Mouse (Mus musculus) liver, postnatal 0 days (tissue): ENCODE results near the gene Rbbp8nl. TPM values are rescaled to one million over a fixed set of nuclear protein-coding genes. Genes with fewer than 3 reads are reported as not detected.
A peak's percentile ranks its signal among the peaks of the same experiment; 100 is the strongest.

Experiments
- ATAC-seq: fragments of 200-750 bp; cut with Nextera tagmentation; 2 replicates; pipeline ENCODE4 v1.8.0; 2017; ENCODE audit warnings: mild to moderate bottlenecking, moderate library complexity
- DNase-seq: peaks from one replicate; pipeline ENCODE4 v3.0.0-alpha.2; 2016
- H3K27ac ChIP-seq: fragments of 300-500 bp; sonication (generic); 2 replicates; pipeline ENCODE4 v1.5.1; 2014; ENCODE audit warnings: antibody characterized with exemption, moderate library complexity, mild to moderate bottlenecking, low read depth
- H3K27me3 ChIP-seq: fragments of 300-500 bp; sonication (generic); 2 replicates; pipeline ENCODE4 v1.6.1; 2014; ENCODE audit warnings: low read length, control low read depth, mixed read lengths; ENCODE audit not compliant: insufficient read depth
- H3K36me3 ChIP-seq: fragments of 300-500 bp; sonication (generic); replicated peaks from 2 replicates; pipeline ENCODE4 v1.6.1; 2014; ENCODE audit warnings: mild to moderate bottlenecking, control low read depth, low read length, moderate library complexity, mixed read lengths; ENCODE audit not compliant: insufficient read depth
- H3K4me1 ChIP-seq: fragments of 300-500 bp; sonication (generic); 2 replicates; pipeline ENCODE4 v1.6.1; 2014; ENCODE audit warnings: antibody characterized with exemption, mild to moderate bottlenecking, control low read depth; ENCODE audit not compliant: insufficient read depth
- H3K4me2 ChIP-seq: fragments of 300-500 bp; sonication (generic); 2 replicates; pipeline ENCODE4 v1.6.1; 2014; ENCODE audit warnings: low read depth, mild to moderate bottlenecking, low read length, moderate library complexity, mixed read lengths
- H3K4me3 ChIP-seq: fragments of 300-500 bp; sonication (generic); 2 replicates; pipeline ENCODE4 v1.5.1; 2014; ENCODE audit warnings: low read depth, low read length
- H3K9ac ChIP-seq: fragments of 300-500 bp; sonication (generic); replicated peaks from 2 replicates; pipeline ENCODE4 v1.6.1; 2014; ENCODE audit warnings: mild to moderate bottlenecking, moderate library complexity
- H3K9me3 ChIP-seq: fragments of 300-500 bp; sonication (generic); 2 replicates; pipeline ENCODE4 v1.6.1; 2016; ENCODE audit warnings: mild to moderate bottlenecking, control low read depth, low read length, mixed read lengths
- CTCF ChIP-seq: sonication (generic); IDR thresholded peaks from 2 replicates; pipeline ENCODE4 v1.5.1; 2016; ENCODE audit warnings: antibody characterized with exemption, low read depth
- EP300 ChIP-seq: IDR thresholded peaks from 2 replicates; pipeline ENCODE4 v1.6.1; 2016; ENCODE audit warnings: antibody characterized with exemption, low read depth, mild to moderate bottlenecking
- WGBS: fragments of 180-500 bp; shearing (Covaris S2); extraction: QIAGEN DNeasy Blood & Tissue Kit; methylation state at CpG from one replicate; pipeline ENCODE4 v1.1.7; 2014; ENCODE audit not compliant: insufficient replicate concordance; 5-methylcytosine and 5-hydroxymethylcytosine counted together
- polyA plus RNA-seq: library from polyadenylated mRNA; unstranded; fragments of >200 nt; fragmentation: Nextera tagmentation; extraction: Ambion mirVana; gene quantifications from 2 replicates; pipeline ENCODE4 v1.2.1, GENCODE M21; 2015

Rbbp8nl gene
- polyA plus RNA-seq, 1 experiment from 2014 or later: not detected

DNA sequence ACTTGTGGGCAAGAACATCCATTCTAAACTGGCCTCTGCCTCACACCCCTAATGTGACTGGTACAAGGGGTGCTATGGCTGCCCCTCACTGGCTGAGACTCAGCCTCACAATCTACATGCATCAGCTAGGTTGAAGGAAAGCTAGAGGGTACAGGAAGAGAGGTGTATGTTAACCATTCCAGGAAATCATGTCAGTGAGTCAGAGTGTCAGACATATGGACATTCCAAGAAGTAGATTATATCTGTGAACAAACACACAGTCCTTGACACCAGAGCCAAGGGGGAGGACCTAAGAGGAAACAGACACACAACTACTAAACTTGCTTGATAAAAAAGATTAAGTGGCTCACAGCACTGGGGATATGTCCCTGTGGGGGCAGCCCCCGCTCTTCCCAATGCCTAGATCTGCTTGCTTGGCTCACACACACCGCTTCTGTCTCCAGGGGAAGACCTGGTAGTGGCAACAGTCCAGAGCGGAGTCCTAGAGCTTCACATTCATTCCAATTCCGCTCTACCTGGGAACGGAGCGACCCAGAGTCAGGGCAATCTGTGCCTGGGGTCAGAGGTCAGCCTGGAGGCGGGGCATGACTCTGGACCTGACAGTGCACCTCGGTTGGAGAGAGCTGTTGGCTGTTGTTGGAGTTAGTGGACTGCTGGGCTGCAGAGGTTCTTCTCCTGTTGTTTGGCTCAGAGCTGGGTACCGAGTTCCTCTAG is 40.6 kb downstream of the Rbbp8nl start:
- Histone ChIP-seq H3K36me3 (no peaks in the 10 kb centered on the region), H3K9me3 (no peaks in the 10 kb centered on the region), H3K27me3 (no peaks in the 10 kb centered on the region), H3K4me2 (no peak overlapping the region), H3K27ac (no peak overlapping the region), H3K4me3 (no peak overlapping the region), H3K4me1 (peaks cover 4% of the 10 kb centered on the region; the same call in 1 of the 2 replicates), H3K9ac (no peak overlapping the region)
- 61% methylated on average over 9 of the region's 9 CpGs for WGBS
- DNase-seq: peak; percentile 49
- TF ChIP-seq CTCF (no peak), EP300 (no peak)
- peak; percentile 60 for ATAC-seq

DNA sequence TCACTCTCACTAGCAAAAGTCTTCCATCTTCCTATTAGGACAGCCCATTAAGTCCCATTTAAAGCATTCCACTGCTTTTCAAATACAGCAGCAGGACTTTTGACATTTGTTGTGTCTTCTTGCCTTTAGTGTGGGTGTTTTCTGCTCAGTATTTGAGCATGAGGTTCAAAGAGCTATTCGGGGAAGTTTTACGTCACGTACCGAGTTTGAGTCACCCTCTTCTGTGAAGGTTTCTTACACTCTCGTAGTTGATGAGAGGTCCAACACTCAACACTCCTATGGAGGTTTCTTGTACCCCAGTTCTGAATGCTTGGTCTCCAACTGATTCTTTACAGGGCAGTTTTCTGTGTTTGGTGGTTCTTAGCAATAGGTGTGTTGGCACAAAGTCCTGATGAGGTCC is 41.8 kb downstream of the Rbbp8nl start:
- no peak for TF ChIP-seq EP300
- no peak for TF ChIP-seq CTCF
- H3K4me3 ChIP-seq: no peak overlapping the region
- no peak for ATAC-seq
- H3K9ac ChIP-seq: no peak overlapping the region
- H3K27ac ChIP-seq: no peak overlapping the region
- H3K27me3 ChIP-seq: no peaks in the 10 kb centered on the region
- H3K4me1 ChIP-seq: peaks cover 4% of the 10 kb centered on the region; the same call in 1 of the 2 replicates
- no peak for DNase-seq
- H3K4me2 ChIP-seq: no peak overlapping the region
- no peaks in the 10 kb centered on the region for H3K9me3 ChIP-seq
- WGBS: 82% methylated on average over 5 of the region's 5 CpGs
- H3K36me3 ChIP-seq: no peaks in the 10 kb centered on the region

DNA sequence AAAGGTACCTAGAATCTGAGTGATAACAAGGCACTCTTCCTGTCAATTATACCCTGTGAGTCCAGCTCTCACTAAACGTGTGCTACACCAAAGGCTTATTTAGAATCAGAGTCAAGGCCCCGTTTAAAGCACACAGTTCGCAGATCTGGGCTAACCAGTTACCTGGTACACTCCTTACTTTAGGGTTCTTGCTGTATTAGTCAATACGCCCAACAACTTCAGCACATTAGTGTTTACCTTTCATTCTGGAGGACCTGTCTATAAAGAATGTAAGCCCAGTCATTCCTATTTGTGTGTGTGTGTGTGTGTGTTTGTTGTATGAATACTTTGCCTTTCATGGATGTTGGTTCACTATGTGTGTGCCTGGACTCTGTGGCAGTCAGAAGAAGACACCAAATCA is 46.6 kb downstream of the Rbbp8nl start:
- Histone ChIP-seq H3K27ac (no peak overlapping the region), H3K27me3 (no peaks in the 10 kb centered on the region), H3K9me3 (no peaks in the 10 kb centered on the region; the same call in 1 of the 2 replicates), H3K9ac (no peak overlapping the region), H3K4me3 (no peak overlapping the region), H3K36me3 (no peaks in the 10 kb centered on the region), H3K4me1 (0 out of 2 replicates have a peak, but pooled peaks cover 2% of the 10 kb centered on the region), H3K4me2 (no peak overlapping the region)
- ATAC-seq (no peak), DNase-seq (no peak)
- WGBS: 75% methylated on average over 4 of the region's 4 CpGs
- TF ChIP-seq EP300: no peak
- TF ChIP-seq CTCF: no peak

DNA sequence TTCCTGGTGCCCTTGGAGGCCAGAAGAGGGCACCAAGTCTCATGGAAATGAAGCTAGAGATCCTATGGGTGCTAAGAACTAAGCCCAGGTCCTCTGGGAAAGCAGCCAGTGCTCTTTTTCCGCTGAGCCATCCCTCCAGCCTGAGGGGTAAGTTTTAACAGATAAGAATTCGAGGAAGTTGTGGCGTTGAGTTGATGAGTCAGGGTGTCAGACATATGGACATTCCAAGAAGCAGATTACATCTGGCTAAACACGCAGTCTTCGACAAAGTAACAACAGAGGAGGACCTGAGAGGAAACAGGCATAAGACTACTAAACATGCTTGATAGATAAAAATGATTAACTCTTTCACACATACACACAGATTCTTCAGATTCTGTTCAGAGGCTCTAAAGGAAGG is 51.1 kb downstream of the Rbbp8nl start:
- no peak for DNase-seq

DNA sequence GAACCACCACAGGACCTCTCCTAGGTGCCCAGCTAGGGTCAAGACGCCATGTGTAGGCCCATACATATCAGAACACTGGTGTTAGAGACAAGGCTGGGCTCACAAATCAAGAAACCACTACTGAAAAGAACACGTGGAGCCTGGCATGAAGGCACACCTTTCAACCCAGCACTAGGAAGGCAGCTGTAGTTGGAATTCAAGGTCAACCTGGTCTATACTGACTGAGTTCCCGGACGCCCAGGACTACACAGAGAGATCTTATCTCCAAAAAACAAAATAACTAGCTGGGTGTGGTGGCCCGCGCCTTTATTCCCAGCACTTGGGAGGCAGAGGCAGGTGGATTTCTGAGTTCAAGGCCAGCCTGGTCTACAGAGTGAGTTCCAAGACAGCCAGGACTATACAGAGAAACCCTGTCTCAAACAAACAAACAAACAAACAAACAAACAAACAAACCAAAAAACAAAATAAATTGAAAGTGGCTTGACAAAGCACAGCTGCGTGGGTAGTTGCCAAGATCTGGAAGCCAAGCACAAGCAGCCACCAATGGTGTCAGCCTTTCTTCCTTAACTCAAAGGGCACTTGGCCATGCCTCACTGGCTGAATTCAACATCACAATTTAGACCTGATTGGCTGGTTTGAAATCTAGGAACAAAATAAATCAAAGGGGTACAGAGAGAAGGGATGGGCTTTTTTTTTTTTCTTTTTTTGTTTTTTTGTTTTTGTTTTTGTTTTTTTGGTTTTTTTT is 51.9 kb downstream of the Rbbp8nl start:
- DNase-seq (no peak), ATAC-seq (no peak)
- WGBS: 73% methylated on average over 7 of the region's 7 CpGs
- no peak for TF ChIP-seq EP300
- no peak for TF ChIP-seq CTCF
- Histone ChIP-seq H3K9me3 (no peaks in the 10 kb centered on the region; the same call in 1 of the 2 replicates), H3K27me3 (no peaks in the 10 kb centered on the region), H3K36me3 (no peaks in the 10 kb centered on the region), H3K4me2 (no peak overlapping the region), H3K4me3 (no peak overlapping the region), H3K4me1 (peaks cover 26% of the 10 kb centered on the region), H3K27ac (peak overlapping the region; percentile 61; the same call in 1 of the 2 replicates), H3K9ac (no peak overlapping the region)

More for the DNA sequence above, 51.1 kb downstream of the Rbbp8nl start:
- WGBS: 28% methylated on average over 5 of the region's 5 CpGs
- Histone ChIP-seq H3K9me3 (no peaks in the 10 kb centered on the region; the same call in 1 of the 2 replicates), H3K4me3 (no peak overlapping the region), H3K4me1 (peaks cover 22% of the 10 kb centered on the region), H3K27ac (no peak overlapping the region), H3K36me3 (no peaks in the 10 kb centered on the region), H3K9ac (no peak overlapping the region), H3K27me3 (no peaks in the 10 kb centered on the region), H3K4me2 (no peak overlapping the region)
- TF ChIP-seq EP300 (peak; percentile 17; the same call in 1 of the 2 replicates), CTCF (no peak)
- no peak for ATAC-seq

DNA sequence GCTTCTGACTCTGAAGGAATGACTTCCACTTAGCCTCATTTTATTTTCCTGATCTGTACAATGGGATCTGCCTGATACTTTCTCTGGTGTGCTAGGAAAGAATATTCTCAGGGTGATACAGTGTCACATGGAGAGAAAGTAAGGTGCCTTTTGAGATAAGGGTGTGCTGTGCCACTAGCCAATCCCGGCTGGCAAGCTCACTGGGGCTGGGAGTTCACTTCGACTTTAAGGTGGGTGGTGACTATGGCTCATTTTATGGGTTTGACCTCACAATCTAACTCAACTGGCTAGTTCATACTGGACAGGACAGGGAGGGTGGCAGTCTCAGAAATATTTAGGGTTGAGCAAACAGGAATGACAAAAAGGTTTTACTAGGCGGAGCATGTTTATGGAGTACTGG is 52.7 kb downstream of the Rbbp8nl start:
- H3K36me3 ChIP-seq: no peaks in the 10 kb centered on the region
- ATAC-seq (peak; percentile 88), DNase-seq (peak; percentile 33)
- TF ChIP-seq EP300 (peak; percentile 38; the same call in 1 of the 2 replicates), CTCF (no peak)
- 65% methylated on average over 3 of the region's 3 CpGs for WGBS
- H3K27me3 ChIP-seq: no peaks in the 10 kb centered on the region
- no peaks in the 10 kb centered on the region; the same call in 1 of the 2 replicates for H3K9me3 ChIP-seq
- H3K9ac ChIP-seq: no peak overlapping the region
- no peak overlapping the region for H3K4me3 ChIP-seq
- peaks cover 26% of the 10 kb centered on the region for H3K4me1 ChIP-seq
- H3K4me2 ChIP-seq: no peak overlapping the region
- peak overlapping the region; percentile 61 for H3K27ac ChIP-seq
